Mouse (Mus musculus) kidney, adult 2 months (tissue): ENCODE measurements at regions not wholly inside any gene's neighbourhood (a gene's known extent, or its start where the extent isn't known, plus 50 kb on each side); places are given as distances from the start of the nearest gene placed in this dataset.

Source experiments
- CTCF ChIP-seq: fragments of 200-500 bp; conservative IDR thresholded peaks from 2 replicates; pipeline ENCODE4 v1.5.1; 2011; ENCODE audit warnings: low read depth, mild to moderate bottlenecking, control low read depth, low read length, moderate library complexity, mixed read lengths; ENCODE audit not compliant: insufficient read depth, insufficient read length
- POLR2A ChIP-seq: fragments of 200-500 bp; IDR thresholded peaks from one replicate; pipeline ENCODE4 v1.6.1; 2011; ENCODE audit warnings: low read depth, low read length, control low read depth

DNA sequence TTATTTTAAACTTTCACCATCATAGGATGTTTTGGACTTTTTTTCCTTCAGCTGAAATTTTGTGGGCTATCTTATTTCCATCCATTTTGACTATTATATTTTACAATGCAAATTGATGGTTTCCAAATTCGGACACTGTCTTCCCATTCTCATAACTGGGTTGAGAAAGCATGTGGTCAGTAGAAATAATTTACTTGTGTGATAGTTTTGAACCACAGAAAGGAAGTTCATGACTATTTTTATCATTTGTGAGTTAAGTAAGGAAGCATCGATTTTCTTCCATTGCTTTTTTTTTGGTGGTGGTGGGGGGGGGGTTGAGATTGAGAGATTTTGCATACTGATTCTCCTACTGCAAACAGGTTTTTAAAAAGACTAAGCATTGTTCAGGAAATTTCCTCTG lies 874.4 kb downstream of the Gsdmc2 start:
- TF ChIP-seq POLR2A (no peak), CTCF (no peak)
